Mouse (Mus musculus): ENCODE measurements around the gene Gm3285. TPM values are rescaled to one million over a fixed set of nuclear protein-coding genes. Genes with fewer than 3 reads are reported as not detected.

The Gm3285 gene
- polyA plus RNA-seq, 1 experiment from 2014 or later: not detected

DNA sequence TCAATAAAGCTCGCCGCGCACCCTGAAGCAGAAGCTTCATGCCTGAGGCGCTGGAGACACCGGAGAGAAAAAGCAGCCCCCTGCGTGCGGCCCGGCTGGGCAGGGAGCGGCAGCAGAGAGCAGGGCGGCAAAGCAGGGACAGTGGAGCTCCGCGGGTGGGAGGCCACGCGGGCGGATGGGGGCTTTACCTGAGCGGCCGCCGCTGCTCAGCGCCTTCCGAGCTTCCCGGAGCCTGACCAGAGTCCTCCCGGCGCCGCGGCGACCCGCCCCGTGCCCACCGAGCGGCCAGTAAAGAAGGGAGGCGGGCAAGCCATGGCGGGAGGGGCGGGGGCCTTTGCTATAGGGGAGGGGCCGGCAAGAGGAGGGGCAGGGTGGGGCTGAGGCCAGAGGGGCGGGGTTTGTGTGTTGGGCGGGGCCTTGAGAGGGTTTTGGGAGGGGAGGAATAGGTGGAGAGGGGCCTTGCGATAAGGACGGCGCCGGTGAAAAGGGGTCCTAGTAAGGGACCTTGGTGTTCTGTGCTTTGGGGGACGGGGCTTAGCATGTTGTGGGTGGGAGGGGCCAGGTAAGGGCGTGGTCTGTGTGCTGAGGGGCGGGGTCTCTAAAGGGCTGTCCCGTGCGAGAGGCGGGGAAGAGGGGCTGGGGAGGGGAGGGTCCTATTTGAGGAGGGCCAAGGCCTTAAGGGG is 40.6 kb downstream of the Gm3285 start, which contains the start of gene Lrrc3:
TSS of gene Lrrc3 (minus strand) at position 326 of the 683 bp plus-strand sequence.
- peaks cover 25% of the 10 kb centered on the region for H3K27me3 ChIP-seq (ENCODE audit: insufficient read depth, poor library complexity, severe bottlenecking)
- 0 out of 2 replicates have a peak, but pooled peaks cover 4% of the 10 kb centered on the region for H3K9me3 ChIP-seq
- WGBS: under 1% methylated on average over 46 of the region's 46 CpGs
- H3K27ac ChIP-seq: peak within 1 kb of the TSS; percentile 84
- H3K4me3 ChIP-seq: peak within 1 kb of the TSS; percentile 72
- peaks cover 27% of the 10 kb centered on the region for H3K4me1 ChIP-seq (replicated peaks)
- no peaks in the 10 kb centered on the region for H3K36me3 ChIP-seq
- peak; percentile 81 for DNase-seq (ENCODE audit: low spot score)

DNA sequence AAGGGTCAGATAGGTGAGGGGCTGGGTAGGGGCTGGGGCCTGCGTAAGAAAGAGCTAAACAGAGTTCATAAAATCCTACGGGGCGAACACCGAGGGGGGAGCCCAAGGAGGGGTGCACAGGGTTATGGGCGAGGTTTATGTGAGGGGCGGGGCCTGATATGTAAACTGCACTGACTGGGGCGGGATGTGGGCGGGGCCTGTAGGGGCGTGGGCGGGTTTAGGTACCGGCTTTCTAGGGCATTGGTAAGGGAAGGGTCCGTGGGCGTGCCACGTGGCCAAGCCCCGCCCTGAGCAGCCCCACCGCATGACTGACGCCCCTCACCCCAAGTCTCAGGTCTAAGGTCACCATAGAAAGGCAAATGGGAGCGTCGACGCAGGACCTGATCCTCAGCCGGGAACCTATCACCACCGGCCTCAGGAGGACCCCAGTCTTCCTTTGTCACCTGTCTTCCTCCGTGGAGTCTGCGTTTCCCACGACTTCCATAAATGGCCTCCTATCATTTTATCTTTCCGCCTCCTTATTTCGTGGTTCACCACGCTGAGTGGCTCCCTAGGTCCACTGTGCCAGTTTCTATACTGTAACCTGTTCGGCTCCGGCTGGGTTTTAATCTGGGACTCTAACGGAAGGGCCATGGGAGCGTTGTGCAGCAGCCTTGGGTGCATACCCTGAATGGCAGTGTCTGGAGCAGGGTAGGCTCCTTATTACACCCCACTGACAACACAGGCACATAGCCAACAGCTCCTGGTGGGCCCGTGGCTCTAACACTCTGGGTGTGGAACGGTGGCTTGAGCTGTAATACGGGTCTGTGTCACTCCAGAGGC is 41.3 kb downstream of the Gm3285 start:
- Histone ChIP-seq H3K4me3 (peak overlapping the region; percentile 72), H3K4me1 (replicated peaks) (peaks cover 27% of the 10 kb centered on the region), H3K9me3 (0 out of 2 replicates have a peak, but pooled peaks cover 4% of the 10 kb centered on the region), H3K27me3 (ENCODE audit: insufficient read depth, poor library complexity, severe bottlenecking) (peaks cover 25% of the 10 kb centered on the region), H3K27ac (peak overlapping the region; percentile 84), H3K36me3 (no peaks in the 10 kb centered on the region)
- DNase-seq (ENCODE audit: low spot score): peak; percentile 85
- 8% methylated on average over 35 of the region's 35 CpGs for WGBS

Other genes starting within 250 kb of the Gm3285 start
- 100 and 103 TPM in 2 replicates for gene Ube2g2, start 239.7 kb upstream of the Gm3285 start, polyA plus RNA-seq (2016; fragmentation: Nextera tagmentation; extraction: Ambion mirVana)
- gene Tspear, start 175.4 kb upstream of the Gm3285 start, polyA plus RNA-seq (2016; fragmentation: Nextera tagmentation; extraction: Ambion mirVana): 0.93 and 1.0 TPM in 2 replicates
- not detected in 2 replicates for gene Gm19402, start 171.2 kb upstream of the Gm3285 start, polyA plus RNA-seq (2016; fragmentation: Nextera tagmentation; extraction: Ambion mirVana)
- gene Gm9508, start 164.7 kb upstream of the Gm3285 start, polyA plus RNA-seq (2016; fragmentation: Nextera tagmentation; extraction: Ambion mirVana): not detected in 2 replicates
- not detected in 2 replicates for gene Gm10272, start 155.3 kb upstream of the Gm3285 start, polyA plus RNA-seq (2016; fragmentation: Nextera tagmentation; extraction: Ambion mirVana)
- not detected in 2 replicates for gene Gm10024, start 150.5 kb upstream of the Gm3285 start, polyA plus RNA-seq (2016; fragmentation: Nextera tagmentation; extraction: Ambion mirVana)
- gene Gm10142, start 146.2 kb upstream of the Gm3285 start, polyA plus RNA-seq (2016; fragmentation: Nextera tagmentation; extraction: Ambion mirVana): not detected in 2 replicates
- not detected in 2 replicates for gene Krtap12-1, start 141.4 kb upstream of the Gm3285 start, polyA plus RNA-seq (2016; fragmentation: Nextera tagmentation; extraction: Ambion mirVana)
- gene Gm10100, start 135.5 kb upstream of the Gm3285 start, polyA plus RNA-seq (2016; fragmentation: Nextera tagmentation; extraction: Ambion mirVana): not detected in 2 replicates
- not detected in 2 replicates for gene Gm18596, start 119.3 kb upstream of the Gm3285 start, polyA plus RNA-seq (2016; fragmentation: Nextera tagmentation; extraction: Ambion mirVana)
- gene Gm9736, start 110.6 kb upstream of the Gm3285 start, polyA plus RNA-seq (2016; fragmentation: Nextera tagmentation; extraction: Ambion mirVana): not detected in 2 replicates
- not detected in 2 replicates for gene Gm3233, start 102.3 kb upstream of the Gm3285 start, polyA plus RNA-seq (2016; fragmentation: Nextera tagmentation; extraction: Ambion mirVana)
- gene Gm3238, start 90.7 kb upstream of the Gm3285 start, polyA plus RNA-seq (2016; fragmentation: Nextera tagmentation; extraction: Ambion mirVana): not detected in 2 replicates
- not detected in 2 replicates for gene Gm7138, start 85.0 kb upstream of the Gm3285 start, polyA plus RNA-seq (2016; fragmentation: Nextera tagmentation; extraction: Ambion mirVana)
- not detected in 2 replicates for gene Gm3250, start 79.4 kb upstream of the Gm3285 start, polyA plus RNA-seq (2016; fragmentation: Nextera tagmentation; extraction: Ambion mirVana)
- gene Gm7137, start 73.8 kb upstream of the Gm3285 start, polyA plus RNA-seq (2016; fragmentation: Nextera tagmentation; extraction: Ambion mirVana): not detected in 2 replicates
- not detected in 2 replicates for gene Gm9639, start 66.9 kb upstream of the Gm3285 start, polyA plus RNA-seq (2016; fragmentation: Nextera tagmentation; extraction: Ambion mirVana)
- not detected in 2 replicates for gene Gm19668, start 62.8 kb upstream of the Gm3285 start, polyA plus RNA-seq (2016; fragmentation: Nextera tagmentation; extraction: Ambion mirVana)
- gene Gm9507, start 50.1 kb upstream of the Gm3285 start, polyA plus RNA-seq (2016; fragmentation: Nextera tagmentation; extraction: Ambion mirVana): not detected in 2 replicates
- gene Gm2696, start 47.3 kb upstream of the Gm3285 start, polyA plus RNA-seq (2016; fragmentation: Nextera tagmentation; extraction: Ambion mirVana): not detected in 2 replicates
- gene Krtap10-4, start 34.9 kb upstream of the Gm3285 start, polyA plus RNA-seq (2016; fragmentation: Nextera tagmentation; extraction: Ambion mirVana): not detected in 2 replicates
- not detected in 2 replicates for gene Krtap10-10, start 26.0 kb upstream of the Gm3285 start, polyA plus RNA-seq (2016; fragmentation: Nextera tagmentation; extraction: Ambion mirVana)
- gene Gm36176, start 15.2 kb upstream of the Gm3285 start, polyA plus RNA-seq (2016; fragmentation: Nextera tagmentation; extraction: Ambion mirVana): not detected in 2 replicates
- not detected in 2 replicates for gene Gm10318, start 9.1 kb upstream of the Gm3285 start, polyA plus RNA-seq (2016; fragmentation: Nextera tagmentation; extraction: Ambion mirVana)
- gene Lrrc3, start 40.6 kb downstream of the Gm3285 start, polyA plus RNA-seq (2016; fragmentation: Nextera tagmentation; extraction: Ambion mirVana): 2.6 and 4.1 TPM in 2 replicates
- 0.88 and 1.2 TPM in 2 replicates for gene Trpm2, start 108.6 kb downstream of the Gm3285 start, polyA plus RNA-seq (2016; fragmentation: Nextera tagmentation; extraction: Ambion mirVana)
- 40.7 and 42.9 TPM in 2 replicates for gene 1810043G02Rik, start 116.5 kb downstream of the Gm3285 start, polyA plus RNA-seq (2016; fragmentation: Nextera tagmentation; extraction: Ambion mirVana)
- gene Pfkl, start 148.1 kb downstream of the Gm3285 start, polyA plus RNA-seq (2016; fragmentation: Nextera tagmentation; extraction: Ambion mirVana): 187 and 243 TPM in 2 replicates
- gene Dnmt3l, start 180.0 kb downstream of the Gm3285 start, polyA plus RNA-seq (2016; fragmentation: Nextera tagmentation; extraction: Ambion mirVana): not detected in 2 replicates
- gene Aire, start 181.6 kb downstream of the Gm3285 start, polyA plus RNA-seq (2016; fragmentation: Nextera tagmentation; extraction: Ambion mirVana): 0.36 TPM in 1 of 2 replicates, not detected in the other
- 2.2 and 2.9 TPM in 2 replicates for gene Icosl, start 207.3 kb downstream of the Gm3285 start, polyA plus RNA-seq (2016; fragmentation: Nextera tagmentation; extraction: Ambion mirVana)

Data from hindbrain, embryonic 10.5 days (tissue).